Mouse (Mus musculus) hindbrain, embryonic 15.5 days (tissue): ENCODE data around the gene Capn15. TPM values are rescaled to one million over a fixed set of nuclear protein-coding genes. Genes with fewer than 3 reads are reported as not detected.
A peak's percentile ranks its signal among the peaks of the same experiment; 100 is the strongest.

Experiments
- ATAC-seq: fragments of 200-750 bp; cut with Nextera tagmentation; 2 replicates; pipeline ENCODE4 v1.8.0; 2017; ENCODE audit warnings: low read depth, moderate number of reproducible peaks, moderate TSS enrichment; ENCODE audit not compliant: low FRiP score
- H3K27ac ChIP-seq: fragments of 300-500 bp; sonication (generic); replicated peaks from 2 replicates; pipeline ENCODE4 v1.5.1; 2015; ENCODE audit warnings: mild to moderate bottlenecking, inconsistent platforms
- H3K27me3 ChIP-seq: fragments of 300-500 bp; sonication (generic); 2 replicates; pipeline ENCODE4 v1.6.1; 2015; ENCODE audit warnings: control low read depth, inconsistent platforms
- H3K36me3 ChIP-seq: fragments of 300-500 bp; sonication (generic); 2 replicates; pipeline ENCODE4 v1.6.1; 2015; ENCODE audit warnings: control low read depth, inconsistent platforms
- H3K4me1 ChIP-seq: fragments of 300-500 bp; sonication (generic); replicated peaks from 2 replicates; pipeline ENCODE4 v1.6.1; 2015; ENCODE audit warnings: control low read depth, inconsistent platforms
- H3K4me2 ChIP-seq: fragments of 300-500 bp; sonication (generic); 2 replicates; pipeline ENCODE4 v1.6.1; 2015; ENCODE audit warnings: moderate library complexity, mild to moderate bottlenecking, inconsistent platforms
- H3K4me3 ChIP-seq: fragments of 300-500 bp; sonication (generic); 2 replicates; pipeline ENCODE4 v1.5.1; 2015; ENCODE audit warnings: mild to moderate bottlenecking, inconsistent platforms
- H3K9ac ChIP-seq: fragments of 300-500 bp; sonication (generic); 2 replicates; pipeline ENCODE4 v1.6.1; 2015; ENCODE audit warnings: inconsistent platforms
- H3K9me3 ChIP-seq: fragments of 300-500 bp; sonication (generic); 2 replicates; pipeline ENCODE4 v1.6.1; 2016; ENCODE audit warnings: control low read depth, inconsistent platforms
- WGBS: fragments of 180-500 bp; shearing (Covaris S2); methylation state at CpG from one replicate; pipeline ENCODE4 v1.1.7; 2015; 5-methylcytosine and 5-hydroxymethylcytosine counted together
- polyA plus RNA-seq: library from polyadenylated mRNA; unstranded; fragments of >200 nt; fragmentation: Nextera tagmentation; extraction: Ambion mirVana; gene quantifications from 2 replicates; pipeline ENCODE4 v1.2.1, GENCODE M21; 2015

Capn15 gene
- polyA plus RNA-seq, 1 experiment from 2014 or later = 27.6 TPM

- H3K4me1 ChIP-seq = peaks cover 21% of the 10 kb centered on the region
- no peak overlapping the region for H3K9ac ChIP-seq
- no peak overlapping the region for H3K4me2 ChIP-seq
- no peaks in the 10 kb centered on the region for H3K27me3 ChIP-seq
- no peaks in the 10 kb centered on the region for H3K36me3 ChIP-seq
- 85% methylated on average over 3 of the region's 3 CpGs for WGBS
- H3K9me3 ChIP-seq = no peaks in the 10 kb centered on the region
- no peak overlapping the region for H3K27ac ChIP-seq
- no peak overlapping the region for H3K4me3 ChIP-seq
- no peak for ATAC-seq
Observed at GRCm38 (mm10) chr17:25943221-25943620, 42.4 kb downstream of the Capn15 start.

DNA sequence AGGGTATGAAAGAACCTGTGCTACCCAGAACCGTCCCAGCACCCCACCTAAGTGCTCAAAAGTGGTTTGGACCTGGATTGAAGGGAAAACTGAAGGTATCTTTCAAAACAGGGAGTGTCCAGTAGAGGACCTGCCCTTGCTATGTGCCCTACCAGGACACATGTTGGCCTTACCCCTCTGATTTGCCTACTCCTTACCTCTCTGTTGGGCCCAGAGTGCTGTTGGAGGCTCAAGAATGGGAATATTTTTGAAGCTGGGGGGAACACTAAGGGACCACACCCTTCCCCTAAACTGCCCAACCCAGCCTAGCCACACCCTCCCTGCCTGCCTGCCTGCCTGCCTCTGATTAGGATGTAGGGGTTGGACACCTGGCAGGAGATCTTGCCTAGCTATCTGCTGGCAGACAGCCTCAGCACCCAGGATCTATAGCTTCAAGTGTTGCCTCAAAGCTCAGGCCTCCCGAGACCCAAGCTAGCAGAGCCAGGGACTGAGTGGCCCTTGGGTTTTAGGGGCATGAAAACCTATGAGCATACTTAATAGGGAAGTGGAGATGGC lies 42.9 kb downstream of the Capn15 start:
- 92% methylated on average over 2 of the region's 2 CpGs for WGBS
- Histone ChIP-seq H3K4me3 (no peak overlapping the region), H3K9ac (no peak overlapping the region), H3K27ac (no peak overlapping the region), H3K27me3 (no peaks in the 10 kb centered on the region), H3K36me3 (no peaks in the 10 kb centered on the region), H3K4me1 (peaks cover 21% of the 10 kb centered on the region), H3K9me3 (no peaks in the 10 kb centered on the region), H3K4me2 (no peak overlapping the region)
- no peak for ATAC-seq

GRCm38 (mm10) chr17:25941511-25942241 lies 43.9 kb downstream of the Capn15 start:
- WGBS = 2% methylated on average over 54 of the region's 54 CpGs
- H3K36me3 ChIP-seq = no peaks in the 10 kb centered on the region
- H3K4me1 ChIP-seq = peaks cover 21% of the 10 kb centered on the region
- H3K27ac ChIP-seq = peak overlapping the region; percentile 89
- no peaks in the 10 kb centered on the region for H3K9me3 ChIP-seq
- peak; percentile 75 for ATAC-seq
- H3K4me3 ChIP-seq = peak overlapping the region; percentile 96
- peak overlapping the region; percentile 79 for H3K4me2 ChIP-seq
- H3K27me3 ChIP-seq = no peaks in the 10 kb centered on the region
- H3K9ac ChIP-seq = peak overlapping the region; percentile 98

- Histone ChIP-seq H3K9me3 (no peaks in the 10 kb centered on the region), H3K27me3 (no peaks in the 10 kb centered on the region), H3K4me2 (no peak overlapping the region), H3K36me3 (peaks cover 48% of the 10 kb centered on the region), H3K27ac (no peak overlapping the region), H3K4me3 (no peak overlapping the region), H3K4me1 (no peaks in the 10 kb centered on the region), H3K9ac (no peak overlapping the region)
- WGBS = 96% methylated on average over 1 of the region's 1 CpGs
- ATAC-seq = no peak
Observed at GRCm38 (mm10) chr17:25934526-25934925, 51.1 kb downstream of the Capn15 start.

DNA sequence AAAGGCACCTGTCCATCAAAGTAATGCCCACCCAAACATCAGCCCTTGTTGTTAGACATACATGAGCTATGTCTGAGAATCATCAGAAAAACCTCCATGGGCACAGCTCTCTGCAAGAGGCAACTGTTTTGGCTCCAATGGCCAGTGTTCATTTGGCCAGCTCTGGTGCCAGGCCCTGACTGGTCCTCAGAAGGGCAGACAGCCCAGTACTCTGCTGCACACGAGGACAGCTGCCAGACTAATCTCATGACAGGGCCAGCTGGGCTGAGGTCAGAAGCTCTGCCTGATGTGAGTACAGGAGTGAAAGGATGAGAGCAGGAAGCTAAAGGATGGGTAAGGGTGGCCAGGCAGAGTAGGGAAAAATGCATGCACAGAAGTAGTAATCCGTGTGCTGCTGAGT lies 60.2 kb downstream of the Capn15 start:
- no peak overlapping the region for H3K9ac ChIP-seq
- no peak overlapping the region for H3K27ac ChIP-seq
- no peak overlapping the region for H3K4me3 ChIP-seq
- H3K4me2 ChIP-seq = no peak overlapping the region
- no peaks in the 10 kb centered on the region for H3K4me1 ChIP-seq
- no peaks in the 10 kb centered on the region for H3K9me3 ChIP-seq
- H3K36me3 ChIP-seq = peaks cover 34% of the 10 kb centered on the region; the same call in 1 of the 2 replicates
- no peak for ATAC-seq
- 80% methylated on average over 2 of the region's 2 CpGs for WGBS
- no peaks in the 10 kb centered on the region for H3K27me3 ChIP-seq

DNA sequence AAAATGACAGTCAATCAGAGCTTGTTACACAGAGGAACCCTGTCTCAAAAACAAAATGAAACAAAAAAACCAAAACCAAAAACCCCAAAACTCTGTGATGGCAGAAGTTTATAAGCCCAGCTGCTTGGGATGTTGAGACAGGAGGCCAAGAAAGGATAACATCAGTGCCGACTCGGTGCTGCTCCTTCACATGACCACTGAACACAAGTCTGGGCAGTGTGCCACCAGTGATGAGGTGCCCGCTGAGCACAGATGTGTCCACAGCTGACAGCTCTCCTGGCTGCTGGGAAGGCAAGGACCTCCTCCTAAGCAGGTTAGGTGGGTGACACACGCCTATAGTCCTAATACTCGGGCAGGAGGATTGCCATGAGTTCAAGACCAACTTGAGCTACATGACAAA lies 63.5 kb downstream of the Capn15 start:
- Histone ChIP-seq H3K4me1 (peaks cover 17% of the 10 kb centered on the region), H3K27ac (no peak overlapping the region), H3K9ac (no peak overlapping the region), H3K4me2 (no peak overlapping the region), H3K9me3 (no peaks in the 10 kb centered on the region), H3K36me3 (peaks cover 10% of the 10 kb centered on the region; the same call in 1 of the 2 replicates), H3K4me3 (no peak overlapping the region), H3K27me3 (no peaks in the 10 kb centered on the region)
- WGBS = 74% methylated on average over 5 of the region's 5 CpGs
- ATAC-seq = no peak

DNA sequence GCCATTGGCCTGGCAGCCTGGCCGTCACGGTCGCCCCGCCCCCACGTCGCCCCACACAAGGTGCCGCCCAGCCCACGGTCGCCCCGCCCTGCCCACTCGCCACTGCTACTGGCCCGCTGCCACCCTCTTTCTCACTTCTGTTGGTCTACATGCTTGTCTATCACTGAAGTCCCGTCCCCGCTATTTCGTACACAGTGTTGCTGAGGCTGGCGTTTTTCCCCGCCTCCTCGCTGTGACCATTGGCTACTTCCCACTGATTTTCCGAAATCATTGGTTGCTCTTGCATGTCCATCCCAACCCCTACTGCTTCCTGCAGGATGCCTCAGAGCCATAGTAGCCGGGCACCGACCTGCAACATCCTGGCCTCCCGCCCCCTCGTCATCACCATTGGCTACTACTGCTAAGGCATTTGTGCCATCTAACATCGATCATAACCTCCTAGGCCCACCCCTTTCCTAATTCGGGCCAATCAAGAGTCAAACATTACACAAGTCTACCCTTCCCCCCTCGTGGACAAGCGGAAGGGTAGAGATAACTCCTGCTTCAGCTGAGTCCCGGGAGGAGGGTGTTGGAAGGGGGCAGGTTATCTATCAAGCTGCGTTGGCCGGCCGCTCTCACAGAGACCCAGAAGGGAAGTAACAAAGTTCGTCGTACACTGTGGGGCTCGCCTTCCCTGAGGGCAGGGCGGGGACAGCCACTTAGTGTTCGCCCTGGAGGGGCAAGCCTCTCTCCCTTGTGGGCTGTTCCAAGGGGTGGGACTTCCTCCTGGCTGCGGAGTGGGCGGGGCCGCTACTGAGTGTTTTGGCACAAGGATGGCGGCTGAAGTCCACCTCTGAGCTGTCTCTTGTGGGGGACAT lies 65.6 kb downstream of the Capn15 start:
- Histone ChIP-seq H3K9me3 (no peaks in the 10 kb centered on the region), H3K27ac (peak overlapping the region; percentile 97), H3K27me3 (no peaks in the 10 kb centered on the region), H3K4me1 (peaks cover 18% of the 10 kb centered on the region), H3K4me2 (peak overlapping the region; percentile 86), H3K9ac (peak overlapping the region; percentile 88), H3K4me3 (peak overlapping the region; percentile 81), H3K36me3 (no peaks in the 10 kb centered on the region)
- WGBS = under 1% methylated on average over 40 of the region's 40 CpGs
- peak; percentile 99 for ATAC-seq

- Histone ChIP-seq H3K27ac (peak within 1 kb of the TSS; percentile 97), H3K4me1 (peaks cover 22% of the 10 kb centered on the region), H3K9me3 (no peaks in the 10 kb centered on the region), H3K36me3 (no peaks in the 10 kb centered on the region), H3K9ac (peak within 1 kb of the TSS; percentile 88), H3K4me3 (peak within 1 kb of the TSS; percentile 81), H3K4me2 (peak within 1 kb of the TSS; percentile 86), H3K27me3 (no peaks in the 10 kb centered on the region)
- no peak for ATAC-seq
- under 1% methylated on average over 76 of the region's 78 CpGs for WGBS
Observed at GRCm38 (mm10) chr17:25919144-25919785, 66.3 kb downstream of the Capn15 start, which contains the start of gene Rab40c. Gene Rab40c (minus strand): TSS chr17:25919727.

DNA sequence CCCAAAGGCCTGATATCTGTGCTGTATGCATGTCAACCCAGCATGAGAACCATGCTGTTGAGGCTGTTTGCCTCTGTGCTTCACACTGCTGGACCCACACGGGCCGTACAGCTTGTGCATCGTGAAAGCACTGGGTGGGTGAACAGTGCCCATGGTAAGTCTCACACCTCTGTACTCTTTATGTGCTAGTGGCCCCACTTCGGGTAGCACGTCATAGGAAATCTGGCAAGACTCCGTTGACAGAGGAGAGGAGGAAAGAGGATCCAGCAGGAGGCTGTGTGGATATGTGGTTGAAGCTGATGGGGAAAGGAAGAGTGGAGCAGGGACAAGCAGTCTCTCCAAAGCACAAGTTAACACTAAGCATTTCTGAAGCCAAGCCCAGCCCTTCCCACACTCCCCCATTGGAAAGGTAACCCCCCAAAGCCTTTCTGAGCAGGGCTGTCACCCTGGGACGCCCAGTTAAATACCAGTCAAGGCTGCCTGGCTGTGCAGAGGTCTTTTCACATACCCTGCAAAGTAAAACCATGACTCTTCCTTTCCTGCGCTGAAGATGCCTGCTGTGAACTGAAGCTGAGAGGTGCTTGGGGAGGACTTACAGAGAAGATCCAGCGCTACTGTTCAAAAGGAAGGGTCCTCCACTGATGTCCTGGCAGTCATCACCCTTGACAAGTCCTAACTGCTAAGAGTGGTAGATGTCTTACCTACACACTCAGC lies 67.4 kb downstream of the Capn15 start:
- Histone ChIP-seq H3K4me1 (peaks cover 25% of the 10 kb centered on the region), H3K9me3 (no peaks in the 10 kb centered on the region), H3K4me3 (peak overlapping the region; percentile 81), H3K27ac (peak overlapping the region; percentile 85), H3K27me3 (no peaks in the 10 kb centered on the region), H3K4me2 (peak overlapping the region; percentile 86), H3K9ac (peak overlapping the region; percentile 88), H3K36me3 (no peaks in the 10 kb centered on the region)
- no peak for ATAC-seq
- WGBS = 87% methylated on average over 9 of the region's 9 CpGs

DNA sequence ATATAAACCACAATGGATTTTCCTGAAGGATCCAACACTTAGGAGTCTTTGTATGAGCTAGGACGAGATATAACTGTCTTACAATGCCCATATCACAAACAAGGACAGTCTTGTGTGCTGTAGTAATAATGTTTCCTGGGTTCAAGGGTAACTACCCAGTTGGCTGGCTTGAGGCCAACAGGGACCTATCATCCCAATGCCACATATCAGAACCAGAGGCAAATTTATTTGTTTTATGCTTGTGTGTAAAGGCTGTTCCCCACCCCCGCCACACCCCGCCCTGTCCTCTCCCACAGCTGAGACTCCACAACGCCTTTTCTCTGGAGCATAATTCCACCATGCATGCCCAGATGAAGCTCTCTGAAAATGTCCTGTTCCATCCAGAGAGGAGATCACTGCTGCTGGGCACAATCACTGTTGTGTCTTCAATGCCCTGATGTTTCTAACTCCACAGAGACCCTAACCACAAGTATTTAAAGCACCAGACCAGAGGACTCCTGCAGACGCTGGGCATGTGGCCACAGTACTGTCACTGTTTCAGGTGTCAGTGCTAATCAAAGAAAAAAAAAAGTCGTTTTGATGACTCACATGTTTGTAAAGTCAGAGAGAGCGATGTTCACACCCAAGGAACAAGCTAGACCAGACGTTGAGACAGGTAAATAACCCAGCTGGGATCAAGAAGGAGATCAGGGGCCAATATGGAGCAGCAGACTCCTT lies 68.5 kb downstream of the Capn15 start:
- no peak overlapping the region for H3K4me3 ChIP-seq
- no peaks in the 10 kb centered on the region for H3K36me3 ChIP-seq
- no peak for ATAC-seq
- no peaks in the 10 kb centered on the region for H3K27me3 ChIP-seq
- WGBS = 85% methylated on average over 8 of the region's 8 CpGs
- no peaks in the 10 kb centered on the region for H3K9me3 ChIP-seq
- H3K9ac ChIP-seq = no peak overlapping the region
- H3K4me1 ChIP-seq = peaks cover 25% of the 10 kb centered on the region
- H3K4me2 ChIP-seq = no peak overlapping the region
- no peak overlapping the region for H3K27ac ChIP-seq

DNA sequence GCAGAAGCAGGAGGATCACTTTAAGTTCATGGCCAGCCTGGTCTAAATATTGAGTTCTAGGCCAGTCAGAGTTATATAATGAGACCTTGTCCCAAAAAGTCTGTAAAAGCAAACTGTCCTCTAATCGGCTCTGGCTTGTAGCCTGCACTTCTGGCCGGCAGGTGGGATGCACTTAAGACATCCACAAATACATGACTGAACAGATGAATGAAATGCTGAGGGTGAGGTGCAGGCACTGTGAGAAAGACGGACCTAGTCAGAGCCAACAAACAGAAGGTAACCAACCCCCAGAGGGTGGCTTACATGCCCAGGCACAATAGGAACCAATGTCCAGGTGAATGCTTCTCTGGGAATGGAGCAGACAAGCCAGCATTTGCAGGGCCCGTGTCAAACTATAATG lies 71.3 kb downstream of the Capn15 start:
- Histone ChIP-seq H3K4me2 (no peak overlapping the region), H3K4me1 (peaks cover 25% of the 10 kb centered on the region), H3K27me3 (no peaks in the 10 kb centered on the region), H3K27ac (no peak overlapping the region), H3K36me3 (no peaks in the 10 kb centered on the region), H3K9ac (no peak overlapping the region), H3K9me3 (no peaks in the 10 kb centered on the region), H3K4me3 (no peak overlapping the region)
- WGBS = 90% methylated on average over 4 of the region's 4 CpGs
- ATAC-seq = no peak
